Mouse (Mus musculus) liver, adult (tissue): ENCODE data around the gene Foxl1.

Experiments used
- GATA4 ChIP-seq: IDR thresholded peaks from 2 replicates; pipeline ENCODE4 v1.6.1; 2014; ENCODE audit warnings: mild to moderate bottlenecking, low read length; ENCODE audit not compliant: insufficient replicate concordance

The Foxl1 gene

GRCm38 (mm10) chr8:121128531-121129264, 958 bp downstream of the Foxl1 start:
- TF ChIP-seq GATA4, result no peak

- no peak for TF ChIP-seq GATA4
These were observed 1.7 kb downstream of the Foxl1 start for GRCm38 (mm10) chr8:121129265-121129940.

DNA sequence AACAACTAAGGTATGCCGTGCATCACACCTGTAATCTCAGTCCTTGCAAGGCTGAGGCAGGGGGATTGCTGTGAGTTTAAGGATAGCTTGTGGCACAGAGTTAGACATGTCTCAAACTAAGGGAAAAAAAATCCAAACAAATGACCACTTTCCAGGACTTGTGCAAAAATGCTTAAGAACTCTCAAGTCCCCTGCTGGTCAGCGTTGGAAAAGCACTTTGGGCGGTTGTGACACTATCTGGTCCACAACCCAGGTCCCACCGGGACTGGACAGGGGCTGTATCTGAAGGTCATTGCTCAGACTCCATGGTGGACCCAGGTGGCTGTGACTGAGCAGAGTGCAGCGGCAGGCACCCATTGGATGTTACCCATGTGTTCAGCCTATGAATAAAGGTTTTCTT, 2.8 kb downstream of the Foxl1 start:
- no peak for TF ChIP-seq GATA4

DNA sequence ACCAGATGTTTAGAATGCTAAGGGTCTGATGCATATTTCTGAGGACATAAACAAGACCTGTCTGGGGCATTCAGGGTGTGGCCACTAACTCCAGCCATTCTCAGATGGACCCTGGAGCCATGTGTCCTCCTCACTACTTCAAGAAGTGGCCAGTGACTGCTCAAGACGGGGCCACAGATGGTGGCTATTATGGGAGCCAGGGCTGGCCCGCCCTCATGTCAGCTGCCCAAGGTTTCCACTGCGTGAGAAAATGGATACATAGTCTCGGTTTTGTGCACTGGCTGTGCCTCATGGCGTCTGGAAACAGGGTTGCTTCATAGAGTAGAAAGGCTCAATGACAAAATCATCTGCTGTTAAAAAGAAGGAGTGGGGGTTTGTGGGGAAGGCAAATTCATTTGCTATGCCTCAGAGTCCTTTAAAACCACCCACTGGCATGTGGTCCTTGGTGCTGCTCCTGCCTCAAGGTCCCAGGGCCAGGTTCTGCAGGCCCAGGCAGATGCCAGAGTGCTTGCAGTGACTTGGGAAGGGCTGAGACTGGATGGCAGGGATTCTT, 5.3 kb downstream of the Foxl1 start:
- TF ChIP-seq GATA4, result no peak

DNA sequence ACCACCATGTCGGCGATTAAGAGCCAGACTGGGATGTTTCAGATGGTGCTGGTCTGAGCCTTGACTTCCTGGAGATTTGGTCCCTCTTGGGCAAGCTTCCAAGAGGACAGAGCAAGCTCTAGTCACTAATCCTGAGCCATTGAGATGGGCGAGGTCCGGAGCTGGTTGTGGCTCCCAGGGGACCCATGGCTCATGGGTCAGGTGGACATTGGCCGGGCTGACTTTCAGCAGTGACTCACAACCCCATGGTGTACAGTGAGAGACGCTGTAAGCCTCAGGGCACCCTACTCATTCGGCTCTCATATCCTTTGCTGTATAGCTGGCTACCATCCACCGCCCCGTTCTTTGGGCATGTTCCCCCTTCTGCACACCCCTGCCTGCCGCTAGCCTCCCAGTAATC, 6.4 kb downstream of the Foxl1 start:
- no peak for TF ChIP-seq GATA4

- no peak for TF ChIP-seq GATA4
These were observed 6.8 kb downstream of the Foxl1 start for GRCm38 (mm10) chr8:121134512-121134911.

DNA sequence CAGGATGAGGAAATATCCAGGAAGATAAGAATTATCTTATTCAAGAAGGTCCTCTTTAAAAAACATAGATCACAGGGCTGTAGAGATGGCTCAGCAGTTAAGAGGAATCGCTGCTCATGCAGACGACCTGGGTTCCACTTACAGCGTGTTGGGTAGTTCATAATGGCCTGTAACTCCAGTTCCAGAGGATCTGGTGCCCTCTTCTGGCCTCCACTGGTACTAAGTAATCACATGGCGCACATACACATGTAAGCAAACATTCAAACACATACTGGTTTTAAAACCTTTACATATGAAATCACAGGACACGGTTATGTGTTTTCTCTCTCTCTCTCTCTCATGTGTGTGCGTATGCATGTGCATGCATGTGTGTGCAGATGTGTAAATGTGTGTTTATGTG, 9.1 kb downstream of the Foxl1 start:
- TF ChIP-seq GATA4, result no peak

DNA sequence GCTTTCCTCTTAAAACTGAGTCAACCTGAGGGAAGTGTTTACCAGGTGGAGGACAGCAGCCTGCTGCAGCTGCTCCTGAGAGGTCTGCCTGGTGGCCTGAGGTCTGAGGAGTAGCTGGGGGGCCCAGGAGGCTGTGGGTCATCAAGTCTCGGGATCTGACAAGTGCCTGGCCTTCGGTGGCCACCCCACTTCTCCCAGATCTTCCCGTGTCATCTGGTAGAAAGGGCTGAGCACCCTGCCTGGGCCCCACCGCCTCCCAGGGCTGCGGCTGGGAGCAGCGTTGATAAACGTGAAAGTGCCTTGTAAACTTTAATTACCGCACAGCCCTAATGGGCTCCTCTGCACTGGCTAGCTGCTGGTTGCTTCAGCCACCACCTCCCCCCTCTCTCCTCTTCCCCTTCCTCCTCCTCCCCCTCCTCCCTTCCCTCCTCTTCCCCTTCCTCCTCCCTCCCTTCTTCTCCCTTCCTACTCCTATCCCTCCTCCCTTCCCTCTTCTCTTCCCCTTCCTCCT, 20.9 kb downstream of the Foxl1 start:
- no peak for TF ChIP-seq GATA4

DNA sequence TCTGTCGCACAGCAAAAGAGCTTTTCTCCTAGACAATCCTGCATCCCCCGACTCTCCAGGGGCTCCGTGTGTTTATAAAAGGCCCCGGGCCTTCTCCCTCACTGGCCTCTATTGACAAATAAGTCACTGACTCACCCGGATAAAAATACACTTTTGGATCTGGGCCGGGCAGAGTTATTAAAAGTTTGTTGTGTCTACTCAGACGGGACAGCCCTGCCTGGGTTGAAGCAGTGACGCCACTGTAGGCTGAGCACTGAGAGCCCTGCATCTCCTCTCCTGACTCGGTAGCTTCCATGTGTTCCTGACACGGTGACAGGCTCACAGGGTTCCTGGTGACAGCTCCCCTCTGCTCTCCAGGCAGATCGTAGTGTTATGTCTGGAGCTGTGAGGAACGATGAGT, 24.7 kb downstream of the Foxl1 start:
- no peak for TF ChIP-seq GATA4

DNA sequence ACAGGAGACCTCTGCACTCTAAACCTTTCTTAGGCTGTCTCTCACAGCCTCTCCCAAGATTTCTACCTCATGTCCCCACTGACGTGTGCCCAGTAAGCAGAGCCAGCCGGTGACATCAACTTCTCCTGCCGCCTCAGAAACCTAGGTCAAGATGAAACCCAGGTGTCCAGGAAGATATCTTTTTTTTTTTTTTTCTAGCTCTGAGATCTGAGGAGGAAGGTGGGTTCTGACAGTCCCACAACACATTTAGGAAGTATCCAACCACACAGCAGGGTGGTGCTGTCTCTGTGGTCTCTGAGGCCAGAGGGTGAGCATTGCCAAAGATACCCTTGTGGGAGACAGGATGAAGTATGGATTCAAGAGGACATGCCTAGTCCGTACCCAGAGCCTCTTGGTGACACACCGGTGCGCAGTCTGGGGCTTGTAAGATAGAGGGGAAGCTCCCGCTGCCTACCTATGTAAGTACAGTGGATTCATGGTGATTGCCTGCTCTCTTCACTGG, 29.3 kb downstream of the Foxl1 start:
- no peak for TF ChIP-seq GATA4

DNA sequence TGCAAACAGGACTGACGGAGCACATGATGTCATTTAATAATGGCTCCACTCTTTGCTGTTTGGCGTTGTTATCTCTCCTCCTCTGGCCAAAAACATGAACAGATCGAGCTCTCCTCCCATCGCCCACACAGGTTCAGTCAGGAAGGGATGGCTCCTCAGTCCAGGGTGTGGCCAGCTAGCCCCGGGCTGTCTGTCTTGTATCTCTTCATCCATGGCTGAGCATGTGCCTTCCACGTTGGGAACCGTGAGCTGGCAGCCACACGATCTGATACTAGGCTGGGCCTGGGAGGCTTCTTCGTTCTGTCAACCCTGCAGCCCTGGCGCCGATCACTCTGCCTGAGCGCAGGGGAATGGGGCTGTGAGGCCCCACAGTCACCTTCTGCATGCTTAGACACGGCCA, 31.1 kb downstream of the Foxl1 start:
- TF ChIP-seq GATA4, result no peak

- no peak for TF ChIP-seq GATA4
These were observed 33.7 kb downstream of the Foxl1 start for GRCm38 (mm10) chr8:121161437-121161836.

- TF ChIP-seq GATA4, result no peak
These were observed 34.7 kb downstream of the Foxl1 start for GRCm38 (mm10) chr8:121162413-121162812.

GRCm38 (mm10) chr8:121162906-121163695, 35.4 kb downstream of the Foxl1 start:
- no peak for TF ChIP-seq GATA4

DNA sequence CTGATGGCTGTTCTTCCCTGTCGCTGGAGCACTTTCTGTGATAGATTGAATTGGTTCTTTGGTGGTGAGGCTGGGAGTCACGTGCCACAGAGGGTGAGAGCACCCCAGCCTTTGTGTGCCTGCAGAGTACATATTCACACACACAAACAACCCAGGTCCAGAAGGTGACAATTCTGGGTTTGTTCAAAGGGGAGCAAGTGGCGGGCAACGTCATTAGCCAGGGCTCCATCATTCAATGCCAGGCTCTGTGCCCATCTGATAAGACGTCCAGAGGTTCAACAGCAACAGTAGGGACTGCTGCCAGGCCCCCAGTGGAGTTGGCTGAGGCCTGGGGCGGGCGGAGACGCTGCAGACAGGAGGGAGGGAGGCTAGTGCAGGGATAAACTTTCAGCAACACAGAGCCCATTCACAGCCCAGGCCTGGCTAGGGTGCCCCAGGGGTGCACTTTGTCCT, 36.3 kb downstream of the Foxl1 start:
- peak; percentile 46; the same call in 1 of the 2 replicates for TF ChIP-seq GATA4
